Mouse (Mus musculus): ENCODE results near the gene Rtkn2.

- no peak for TF ChIP-seq FLI1 (IDR thresholded peaks at IDR 0.05; ENCODE audit: low read length)
- no peak for TF ChIP-seq GATA1 (IDR thresholded peaks at IDR 0.05; ENCODE audit: borderline replicate concordance, low read length)
These were observed 72.1 kb downstream of the Rtkn2 start for GRCm38 (mm10) chr10:68051316-68051933.
